Mouse (Mus musculus) kidney, embryonic 15.5 days (tissue): ENCODE data around the gene Gxylt2. TPM values are rescaled to one million over a fixed set of nuclear protein-coding genes. Genes with fewer than 3 reads are reported as not detected.

Experiments used
- ATAC-seq: fragments of 200-750 bp; cut with Nextera tagmentation; replicated peaks from 2 replicates; pipeline ENCODE4 v1.8.0; 2017; ENCODE audit warnings: moderate TSS enrichment; ENCODE audit not compliant: low FRiP score
- H3K27ac ChIP-seq: fragments of 300-500 bp; sonication (generic); 2 replicates; pipeline ENCODE4 v1.5.1; 2015; ENCODE audit warnings: mild to moderate bottlenecking, inconsistent platforms
- H3K27me3 ChIP-seq: fragments of 300-500 bp; sonication (generic); 2 replicates; pipeline ENCODE4 v1.6.1; 2015; ENCODE audit warnings: inconsistent platforms
- H3K36me3 ChIP-seq: fragments of 300-500 bp; sonication (generic); 2 replicates; pipeline ENCODE4 v1.6.1; 2015; ENCODE audit warnings: inconsistent platforms
- H3K4me1 ChIP-seq: fragments of 300-500 bp; sonication (generic); 2 replicates; pipeline ENCODE4 v1.6.1; 2015; ENCODE audit warnings: inconsistent platforms
- H3K4me2 ChIP-seq: fragments of 300-500 bp; sonication (generic); 2 replicates; pipeline ENCODE4 v1.6.1; 2015; ENCODE audit warnings: moderate library complexity, mild to moderate bottlenecking, inconsistent platforms
- H3K4me3 ChIP-seq: fragments of 300-500 bp; sonication (generic); replicated peaks from 2 replicates; pipeline ENCODE4 v1.5.1; 2015; ENCODE audit warnings: mild to moderate bottlenecking, inconsistent platforms
- H3K9ac ChIP-seq: fragments of 300-500 bp; sonication (generic); 2 replicates; pipeline ENCODE4 v1.6.1; 2015; ENCODE audit warnings: mild to moderate bottlenecking, inconsistent platforms
- H3K9me3 ChIP-seq: fragments of 300-500 bp; sonication (generic); replicated peaks from 2 replicates; pipeline ENCODE4 v1.6.1; 2016; ENCODE audit warnings: inconsistent platforms
- WGBS: fragments of 180-500 bp; shearing (Covaris S2); methylation state at CpG from one replicate; pipeline ENCODE4 v1.1.7; 2015; ENCODE audit warnings: mixed read lengths; 5-methylcytosine and 5-hydroxymethylcytosine counted together
- polyA plus RNA-seq: library from polyadenylated mRNA; unstranded; fragments of >200 nt; fragmentation: Nextera tagmentation; extraction: Ambion mirVana; gene quantifications from 2 replicates; pipeline ENCODE4 v1.2.1, GENCODE M21; 2015

Gene Gxylt2
- 9.0 and 10.1 TPM in 2 replicates for polyA plus RNA-seq

GRCm38 (mm10) chr6:100704574-100705365 is at the start of gene Gxylt2:
TSS of gene Gxylt2 (plus strand) at chr6:100704734.
- peak within 1 kb of the TSS; percentile 84 for H3K27ac ChIP-seq

DNA sequence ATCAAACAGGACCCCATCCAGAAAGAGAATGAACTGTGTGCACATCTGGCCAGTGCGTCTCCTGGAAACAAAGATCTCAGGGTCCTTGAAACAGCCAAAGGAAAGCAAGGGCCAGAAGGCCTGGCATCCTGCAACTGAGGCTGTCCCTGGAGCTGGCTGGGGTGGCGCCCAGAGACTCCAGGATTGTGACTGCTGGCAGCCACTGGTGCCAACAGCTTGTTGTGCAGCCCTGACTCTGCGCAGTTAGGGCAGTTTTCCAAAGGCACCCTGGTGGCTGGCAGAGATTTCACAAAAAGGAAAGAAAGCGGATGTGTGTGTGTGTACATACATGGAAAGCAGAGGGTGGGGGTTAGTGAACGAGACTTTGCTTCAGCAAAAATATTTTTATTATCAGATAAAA is 44.1 kb upstream of the Gxylt2 start:
- WGBS: 86% methylated on average over 5 of the region's 5 CpGs
- H3K9ac ChIP-seq: no peak overlapping the region
- H3K27ac ChIP-seq: no peak overlapping the region
- H3K27me3 ChIP-seq: no peaks in the 10 kb centered on the region
- no peaks in the 10 kb centered on the region for H3K9me3 ChIP-seq
- ATAC-seq: no peak
- peaks cover 47% of the 10 kb centered on the region for H3K36me3 ChIP-seq
- H3K4me2 ChIP-seq: no peak overlapping the region
- H3K4me1 ChIP-seq: no peaks in the 10 kb centered on the region
- H3K4me3 ChIP-seq: no peak overlapping the region

More at GRCm38 (mm10) chr6:100704574-100705365, at the start of gene Gxylt2:
- peaks cover 36% of the 10 kb centered on the region for H3K27me3 ChIP-seq
- H3K4me2 ChIP-seq: peak within 1 kb of the TSS; percentile 98
- WGBS: under 1% methylated on average over 77 of the region's 77 CpGs
- peak within 1 kb of the TSS; percentile 79 for H3K4me3 ChIP-seq
- peaks cover 34% of the 10 kb centered on the region for H3K4me1 ChIP-seq
- peak within 1 kb of the TSS; percentile 68 for H3K9ac ChIP-seq
- peak; percentile 96 for ATAC-seq
- no peaks in the 10 kb centered on the region for H3K36me3 ChIP-seq
- H3K9me3 ChIP-seq: no peaks in the 10 kb centered on the region; the same call in 1 of the 2 replicates

DNA sequence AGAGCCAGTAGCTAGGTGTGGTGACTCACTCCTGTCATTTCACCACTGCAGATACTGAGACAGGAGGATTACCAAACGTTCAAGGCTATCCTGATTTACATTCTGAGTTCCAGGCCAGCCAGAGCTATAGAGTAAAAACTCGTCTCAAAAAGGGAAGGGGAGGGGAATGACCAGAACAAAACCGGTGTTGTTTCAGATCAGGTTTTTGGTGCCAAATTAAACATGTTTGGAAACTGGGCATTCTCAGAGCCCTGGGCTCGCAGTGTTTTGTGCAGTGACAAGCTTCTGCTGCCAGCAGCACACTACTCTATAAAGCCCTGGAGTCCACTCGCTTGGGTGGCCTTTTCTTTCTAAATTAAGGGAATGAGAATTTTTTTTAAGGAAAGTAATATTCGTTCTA is 42.3 kb upstream of the Gxylt2 start:
- WGBS: 68% methylated on average over 6 of the region's 6 CpGs
- no peak overlapping the region for H3K4me2 ChIP-seq
- no peak overlapping the region for H3K9ac ChIP-seq
- H3K27ac ChIP-seq: no peak overlapping the region
- no peaks in the 10 kb centered on the region for H3K4me1 ChIP-seq
- no peaks in the 10 kb centered on the region for H3K27me3 ChIP-seq
- no peak overlapping the region for H3K4me3 ChIP-seq
- H3K36me3 ChIP-seq: peaks cover 47% of the 10 kb centered on the region
- ATAC-seq: no peak
- H3K9me3 ChIP-seq: no peaks in the 10 kb centered on the region

- Histone ChIP-seq H3K9ac (no peak overlapping the region), H3K27ac (no peak overlapping the region), H3K4me2 (no peak overlapping the region), H3K9me3 (no peaks in the 10 kb centered on the region), H3K4me1 (peaks cover 11% of the 10 kb centered on the region), H3K27me3 (peaks cover 8% of the 10 kb centered on the region), H3K36me3 (peaks cover 26% of the 10 kb centered on the region), H3K4me3 (no peak overlapping the region)
- 81% methylated on average over 8 of the region's 8 CpGs for WGBS
- ATAC-seq: no peak
Measured at GRCm38 (mm10) chr6:100667644-100668043, 36.9 kb upstream of the Gxylt2 start.

GRCm38 (mm10) chr6:100668858-100669257 is 35.7 kb upstream of the Gxylt2 start:
- no peak for ATAC-seq
- Histone ChIP-seq H3K9me3 (no peaks in the 10 kb centered on the region), H3K4me1 (peaks cover 11% of the 10 kb centered on the region), H3K4me3 (no peak overlapping the region), H3K9ac (no peak overlapping the region), H3K4me2 (no peak overlapping the region), H3K27me3 (peaks cover 12% of the 10 kb centered on the region), H3K27ac (no peak overlapping the region), H3K36me3 (peaks cover 13% of the 10 kb centered on the region)
- 74% methylated on average over 2 of the region's 2 CpGs for WGBS

DNA sequence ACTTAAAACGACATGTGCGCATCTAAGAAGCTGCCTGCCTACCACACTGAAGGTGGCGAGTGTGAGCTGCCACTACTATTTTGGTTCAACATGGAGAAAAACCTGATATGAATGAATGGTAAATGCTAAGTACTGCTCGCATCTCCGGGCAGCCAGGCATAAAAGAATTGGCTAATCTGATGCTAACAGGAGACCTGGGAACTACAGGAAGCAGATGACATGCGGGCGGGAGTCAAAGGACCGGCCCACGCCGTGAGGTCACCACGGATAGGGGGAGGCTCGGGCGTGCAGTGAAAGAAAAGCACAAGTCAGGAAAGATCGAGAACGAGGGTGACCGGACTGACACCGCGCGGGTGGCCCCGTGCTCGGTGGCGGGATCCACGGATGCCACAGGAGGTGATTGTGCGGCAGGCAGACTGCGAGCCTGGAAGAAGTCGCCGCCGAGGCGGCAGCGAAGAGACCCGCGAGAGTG is 34.1 kb upstream of the Gxylt2 start:
- H3K27me3 ChIP-seq: peaks cover 14% of the 10 kb centered on the region
- H3K4me3 ChIP-seq: peak overlapping the region; percentile 98
- under 1% methylated on average over 32 of the region's 32 CpGs for WGBS
- H3K9ac ChIP-seq: peak overlapping the region; percentile 83
- H3K36me3 ChIP-seq: no peaks in the 10 kb centered on the region
- H3K9me3 ChIP-seq: no peaks in the 10 kb centered on the region
- ATAC-seq: peak; percentile 73
- peak overlapping the region; percentile 70 for H3K27ac ChIP-seq
- peak overlapping the region; percentile 94 for H3K4me2 ChIP-seq
- H3K4me1 ChIP-seq: peaks cover 13% of the 10 kb centered on the region

DNA sequence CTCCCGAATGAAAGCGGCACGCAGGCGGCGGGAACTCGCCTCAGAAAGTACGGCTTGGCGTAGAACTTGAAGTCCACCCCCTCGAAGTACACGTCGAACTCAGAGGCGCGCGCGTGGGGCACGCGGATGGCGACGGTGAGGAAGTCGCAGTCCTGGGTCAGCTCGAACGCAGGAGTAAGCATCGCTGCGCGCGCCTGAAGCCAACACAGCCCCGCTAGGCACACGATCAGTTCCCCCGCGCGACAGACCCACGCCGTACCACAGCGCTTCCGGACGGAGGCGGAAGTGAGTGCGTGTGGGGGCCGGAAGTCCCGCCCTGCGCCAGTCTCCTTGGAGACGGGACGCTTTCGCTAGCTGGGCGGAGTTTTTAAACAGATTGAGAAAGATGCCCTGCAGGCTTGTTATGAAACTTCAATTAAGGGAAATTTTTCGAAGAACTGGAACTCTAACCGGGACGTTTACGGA is 33.6 kb upstream of the Gxylt2 start, which contains the start of gene Shq1:
TSS of gene Shq1 (minus strand) at position 278 of the 465 bp plus-strand sequence.
- peak; percentile 92 for ATAC-seq
- H3K27me3 ChIP-seq: peaks cover 14% of the 10 kb centered on the region
- H3K4me3 ChIP-seq: peak within 1 kb of the TSS; percentile 98
- H3K27ac ChIP-seq: peak within 1 kb of the TSS; percentile 70
- H3K36me3 ChIP-seq: no peaks in the 10 kb centered on the region
- H3K4me2 ChIP-seq: peak within 1 kb of the TSS; percentile 94
- H3K9ac ChIP-seq: peak within 1 kb of the TSS; percentile 83
- under 1% methylated on average over 49 of the region's 49 CpGs for WGBS
- peaks cover 13% of the 10 kb centered on the region for H3K4me1 ChIP-seq
- H3K9me3 ChIP-seq: no peaks in the 10 kb centered on the region

- Histone ChIP-seq H3K4me1 (peaks cover 13% of the 10 kb centered on the region), H3K27ac (no peak overlapping the region), H3K4me2 (peak overlapping the region; percentile 94), H3K36me3 (no peaks in the 10 kb centered on the region), H3K9ac (no peak overlapping the region), H3K9me3 (no peaks in the 10 kb centered on the region), H3K27me3 (peaks cover 14% of the 10 kb centered on the region), H3K4me3 (peak overlapping the region; percentile 98)
- WGBS: 7% methylated on average over 7 of the region's 7 CpGs
- no peak for ATAC-seq
Measured at GRCm38 (mm10) chr6:100671401-100671800, 33.1 kb upstream of the Gxylt2 start.

DNA sequence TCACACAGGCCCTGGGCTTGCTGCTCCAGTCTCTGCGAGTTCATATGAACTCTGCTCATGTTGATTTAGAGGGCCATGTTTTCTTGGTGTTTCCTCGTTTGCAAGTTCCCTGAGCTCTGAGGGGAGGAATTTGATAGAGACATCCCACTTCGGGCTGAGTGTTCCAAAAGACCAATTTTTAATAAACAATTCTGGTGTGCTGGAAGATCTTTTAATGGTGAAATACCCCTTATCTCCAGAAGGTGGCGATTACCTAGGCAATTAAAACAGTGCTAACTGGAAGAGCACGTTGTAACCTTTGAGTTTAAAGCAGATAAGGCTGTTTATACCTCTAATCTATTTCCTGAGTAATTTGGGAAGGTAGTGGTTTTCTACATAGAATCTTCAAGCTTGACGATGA is 29.6 kb upstream of the Gxylt2 start:
- no peak for ATAC-seq
- peaks cover 14% of the 10 kb centered on the region for H3K27me3 ChIP-seq
- H3K4me3 ChIP-seq: no peak overlapping the region
- H3K4me2 ChIP-seq: no peak overlapping the region
- H3K27ac ChIP-seq: no peak overlapping the region
- 17% methylated on average over 6 of the region's 6 CpGs for WGBS
- H3K9ac ChIP-seq: no peak overlapping the region
- H3K4me1 ChIP-seq: peaks cover 9% of the 10 kb centered on the region
- H3K9me3 ChIP-seq: no peaks in the 10 kb centered on the region
- H3K36me3 ChIP-seq: no peaks in the 10 kb centered on the region

DNA sequence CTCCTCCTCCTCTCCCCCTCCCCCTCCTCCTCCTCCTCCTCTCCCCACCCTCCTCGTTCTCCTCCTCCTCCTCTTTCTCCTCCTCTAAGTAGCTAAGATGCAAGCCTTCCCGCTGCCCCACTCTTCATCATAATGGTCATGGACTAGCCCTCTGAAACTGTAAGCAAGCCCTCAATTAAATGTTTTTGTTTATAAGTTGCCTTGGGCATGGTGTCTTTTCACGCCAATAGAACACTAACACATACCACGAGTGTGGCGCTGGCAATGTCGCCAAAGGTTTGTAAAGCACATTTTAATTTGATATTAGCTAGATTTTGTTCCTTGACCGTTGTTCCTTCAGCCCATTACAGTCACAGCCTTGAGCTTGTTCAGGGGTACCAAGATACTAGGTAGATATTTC is 28.1 kb upstream of the Gxylt2 start:
- 88% methylated on average over 6 of the region's 7 CpGs for WGBS

DNA sequence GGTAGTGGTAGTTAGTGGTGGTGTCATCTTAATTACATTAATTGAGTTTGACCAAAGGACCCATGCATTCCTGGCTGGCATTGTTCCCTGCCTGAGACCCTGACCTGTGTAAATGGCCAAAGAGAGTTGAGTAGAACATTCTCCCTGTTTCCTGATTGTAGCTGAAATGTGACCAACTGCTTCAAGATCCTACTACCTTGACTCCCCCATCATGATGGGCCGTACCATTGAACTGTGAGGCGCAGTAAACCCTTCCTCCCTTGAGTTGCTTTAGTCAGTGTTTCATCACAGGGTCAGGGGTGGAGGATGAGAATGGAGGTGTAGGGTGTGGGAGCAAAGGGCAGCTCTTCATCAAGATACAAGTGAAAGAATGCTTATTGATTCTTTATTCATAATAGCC is 25.9 kb upstream of the Gxylt2 start:
- H3K27me3 ChIP-seq: 0 out of 2 replicates have a peak, but pooled peaks cover 2% of the 10 kb centered on the region
- no peak overlapping the region for H3K27ac ChIP-seq
- no peaks in the 10 kb centered on the region for H3K36me3 ChIP-seq
- WGBS: 85% methylated on average over 2 of the region's 2 CpGs
- no peak for ATAC-seq
- H3K9me3 ChIP-seq: no peaks in the 10 kb centered on the region
- 0 out of 2 replicates have a peak, but pooled peaks cover 2% of the 10 kb centered on the region for H3K4me1 ChIP-seq
- H3K4me2 ChIP-seq: no peak overlapping the region
- H3K9ac ChIP-seq: no peak overlapping the region
- no peak overlapping the region for H3K4me3 ChIP-seq

More for the DNA sequence above, 28.1 kb upstream of the Gxylt2 start:
- Histone ChIP-seq H3K36me3 (no peaks in the 10 kb centered on the region), H3K9me3 (no peaks in the 10 kb centered on the region), H3K4me3 (no peak overlapping the region), H3K27ac (no peak overlapping the region), H3K4me1 (peaks cover 3% of the 10 kb centered on the region; the same call in 1 of the 2 replicates), H3K27me3 (peaks cover 14% of the 10 kb centered on the region), H3K4me2 (no peak overlapping the region), H3K9ac (no peak overlapping the region)
- ATAC-seq: no peak

GRCm38 (mm10) chr6:100686341-100686740 is 18.2 kb upstream of the Gxylt2 start:
- 97% methylated on average over 2 of the region's 2 CpGs for WGBS

More at GRCm38 (mm10) chr6:100686341-100686740, 18.2 kb upstream of the Gxylt2 start:
- Histone ChIP-seq H3K9ac (no peak overlapping the region), H3K4me3 (no peak overlapping the region), H3K4me1 (no peaks in the 10 kb centered on the region), H3K27ac (no peak overlapping the region), H3K4me2 (no peak overlapping the region), H3K9me3 (no peaks in the 10 kb centered on the region), H3K36me3 (no peaks in the 10 kb centered on the region), H3K27me3 (no peaks in the 10 kb centered on the region)
- no peak for ATAC-seq
